Mouse (Mus musculus) erythroblast, embryonic 14.5 days (primary cell): ENCODE results near the gene Abcc5.

Experiments used
- GATA1 ChIP-seq: IDR thresholded peaks from 2 replicates; pipeline ENCODE4 v1.6.1; 2012; ENCODE audit warnings: low read length, inconsistent platforms, mixed read lengths
- TAL1 ChIP-seq: IDR thresholded peaks from 3 replicates; pipeline ENCODE4 v1.6.1; 2012; ENCODE audit warnings: low read length, inconsistent platforms, mixed read lengths

- no peak for TF ChIP-seq GATA1
- no peak for TF ChIP-seq TAL1
Measured at GRCm38 (mm10) chr16:20444831-20445388, 18.7 kb upstream of the Abcc5 start.
